Comparison of ENCODE assay signal across 8 mouse cellular contexts in genomic region chr11:115427482-115428331, GRCm38 (mm10). TPM values are rescaled to one million over a fixed set of nuclear protein-coding genes. Genes with fewer than 3 reads are reported as not detected.
A peak's percentile ranks its signal among the peaks of the same experiment; 100 is the strongest.
DNase-seq lines count a peak whose midpoint lies in the region; ATAC-seq and TF ChIP-seq lines count a peak whose summit lies in the region.

No protein-coding gene starts in this region.

- peak; percentile 87 for TF ChIP-seq CTCF in forebrain, postnatal 0 days (IDR thresholded peaks at IDR 0.05; ENCODE audit: low read depth)
- peak; percentile 88 for TF ChIP-seq CTCF in layer of hippocampus, adult 2 months (conservative IDR thresholded peaks at IDR 0.05)

- H3K27ac ChIP-seq in forebrain, postnatal 0 days (ENCODE audit: low read depth, low read length) = peak overlapping the region; percentile 79
- peak overlapping the region; percentile 89 for H3K27ac ChIP-seq in layer of hippocampus, adult 2 months
- H3K27ac ChIP-seq in lung, embryonic 15.5 days = peak overlapping the region; percentile 57

- peak overlapping the region; percentile 54 for H3K9ac ChIP-seq in forebrain, postnatal 0 days
- H3K9ac ChIP-seq in lung, embryonic 15.5 days = no peak overlapping the region

- H3K36me3 ChIP-seq in forebrain, postnatal 0 days (ENCODE audit: insufficient read depth) = peaks cover 60% of the 10 kb centered on the region
- H3K36me3 ChIP-seq in lung, embryonic 15.5 days = peaks cover 57% of the 10 kb centered on the region

- peak overlapping the region; percentile 39 for H3K4me2 ChIP-seq in forebrain, postnatal 0 days (ENCODE audit: low read depth)
- peak overlapping the region; percentile 25 for H3K4me2 ChIP-seq in lung, embryonic 15.5 days

- peak; percentile 93 for ATAC-seq in forebrain, postnatal 0 days
- ATAC-seq in lung, embryonic 15.5 days (ENCODE audit: borderline replicate concordance, extremely low read depth, low FRiP score, low TSS enrichment) = peak; percentile 65; the same call in 1 of the 2 replicates

- no peaks in the 10 kb centered on the region for H3K27me3 ChIP-seq in forebrain, postnatal 0 days (ENCODE audit: insufficient read depth, low read length)
- H3K27me3 ChIP-seq in lung, embryonic 15.5 days = no peaks in the 10 kb centered on the region

- peaks cover 9% of the 10 kb centered on the region; the same call in 1 of the 2 replicates for H3K4me1 ChIP-seq in forebrain, postnatal 0 days (ENCODE audit: insufficient read depth)
- peaks cover 10% of the 10 kb centered on the region for H3K4me1 ChIP-seq in lung, embryonic 15.5 days

- WGBS in forebrain, postnatal 0 days = 33% methylated on average over 20 of the region's 20 CpGs
- WGBS in lung, embryonic 15.5 days = 33% methylated on average over 20 of the region's 20 CpGs

- DNase-seq in NIH3T3 (ENCODE audit: low read depth) = peak; percentile 78
- DNase-seq in cerebellum, adult 18-20 months = peak; percentile 80 to 82
- peak; percentile 92 for DNase-seq in forebrain, postnatal 0 days
- peak; percentile 83 for DNase-seq in heart, postnatal 4 days
- peak; percentile 78 to 84 for DNase-seq in layer of hippocampus, adult 2 months (ENCODE audit: low spot score in 2 of 2)
- DNase-seq in ovary, postnatal 14 days (ENCODE audit: low spot score) = peak; percentile 53
- DNase-seq in urinary bladder, postnatal 25 days (ENCODE audit: low spot score) = peak; percentile 41

- H3K9me3 ChIP-seq in forebrain, postnatal 0 days (ENCODE audit: low read length) = no peaks in the 10 kb centered on the region
- H3K9me3 ChIP-seq in lung, embryonic 15.5 days = no peaks in the 10 kb centered on the region

- peak overlapping the region; percentile 16; the same call in 1 of the 2 replicates for H3K4me3 ChIP-seq in forebrain, postnatal 0 days (ENCODE audit: low read depth, low read length)
- peak overlapping the region; percentile 2; the same call in 1 of the 2 replicates for H3K4me3 ChIP-seq in layer of hippocampus, adult 2 months
- no peak overlapping the region for H3K4me3 ChIP-seq in lung, embryonic 15.5 days

RNA-seq across cellular contexts. Expression of gene Kctd2, which starts 7.8 kb away (rescaled TPM):
- 31.7 TPM in 2 replicates for total RNA-seq in forebrain, postnatal 0 days (2014; rRNA removed)
- 27.1 and 29.3 TPM in 2 replicates for polyA plus RNA-seq in forebrain, postnatal 0 days (2015; fragmentation: Nextera tagmentation; extraction: Ambion mirVana)
- 10 to 100 TPM; 22.8 to 27.3 TPM for total RNA-seq in heart, postnatal 4 days (2021)
- 10 to 100 TPM; 74.5 to 74.6 TPM for total RNA-seq in layer of hippocampus, adult 2 months (2021)
- 16.3 and 17.8 TPM in 2 replicates for polyA plus RNA-seq in lung, embryonic 15.5 days (2015; fragmentation: Nextera tagmentation; extraction: Ambion mirVana)

RNA-seq across cellular contexts. Expression of gene Atp5h, which starts 7.9 kb away (rescaled TPM):
- total RNA-seq in forebrain, postnatal 0 days (2014; rRNA removed) = 339 and 418 TPM in 2 replicates
- 808 and 932 TPM in 2 replicates for polyA plus RNA-seq in forebrain, postnatal 0 days (2015; fragmentation: Nextera tagmentation; extraction: Ambion mirVana)
- 1,000 to 10,000 TPM; 1,670 to 1,720 TPM for total RNA-seq in heart, postnatal 4 days (2021)
- total RNA-seq in layer of hippocampus, adult 2 months (2021) = 100 to 1,000 TPM; 467 to 494 TPM
- 787 and 840 TPM in 2 replicates for polyA plus RNA-seq in lung, embryonic 15.5 days (2015; fragmentation: Nextera tagmentation; extraction: Ambion mirVana)

RNA-seq across cellular contexts. Expression of gene Trim80, which starts 12.6 kb away (rescaled TPM):
- not detected in 2 replicates for total RNA-seq in forebrain, postnatal 0 days (2014; rRNA removed)
- polyA plus RNA-seq in forebrain, postnatal 0 days (2015; fragmentation: Nextera tagmentation; extraction: Ambion mirVana) = not detected in 2 replicates
- total RNA-seq in heart, postnatal 4 days (2021) = not detected
- not detected for total RNA-seq in layer of hippocampus, adult 2 months (2021)
- not detected in 2 replicates for polyA plus RNA-seq in lung, embryonic 15.5 days (2015; fragmentation: Nextera tagmentation; extraction: Ambion mirVana)

RNA-seq across cellular contexts. Expression of gene Mrpl58, which starts 24.2 kb away (rescaled TPM):
- total RNA-seq in forebrain, postnatal 0 days (2014; rRNA removed) = 82.1 and 86.1 TPM in 2 replicates
- polyA plus RNA-seq in forebrain, postnatal 0 days (2015; fragmentation: Nextera tagmentation; extraction: Ambion mirVana) = 201 and 203 TPM in 2 replicates
- 100 to 1,000 TPM; 153 to 156 TPM for total RNA-seq in heart, postnatal 4 days (2021)
- total RNA-seq in layer of hippocampus, adult 2 months (2021) = 100 to 1,000 TPM; 100 to 105 TPM
- 204 and 222 TPM in 2 replicates for polyA plus RNA-seq in lung, embryonic 15.5 days (2015; fragmentation: Nextera tagmentation; extraction: Ambion mirVana)

RNA-seq across cellular contexts. Expression of gene Slc16a5, which starts 34.6 kb away (rescaled TPM):
- not detected in 2 replicates for total RNA-seq in forebrain, postnatal 0 days (2014; rRNA removed)
- polyA plus RNA-seq in forebrain, postnatal 0 days (2015; fragmentation: Nextera tagmentation; extraction: Ambion mirVana) = 0.06 and 0.07 TPM in 2 replicates
- total RNA-seq in heart, postnatal 4 days (2021) = under 1 TPM in 1 of 2 experiments, not detected in 1; 0.29 TPM
- total RNA-seq in layer of hippocampus, adult 2 months (2021) = not detected
- 0.55 and 1.9 TPM in 2 replicates for polyA plus RNA-seq in lung, embryonic 15.5 days (2015; fragmentation: Nextera tagmentation; extraction: Ambion mirVana)

Comparison
In these comparisons a context has a peak if more than half of its experiments do, and no peak if none do; other contexts are left out.
1. DNase-seq: peak in every context shown above with its lines; median percentile 92 in forebrain, postnatal 0 days; 83 in heart, postnatal 4 days; 81 in cerebellum, adult 18-20 months; 81 in layer of hippocampus, adult 2 months; 78 in NIH3T3; 53 in ovary, postnatal 14 days; 41 in urinary bladder, postnatal 25 days.